Mouse (Mus musculus) NIH3T3 (cell line): Measurements from ENCODE around the gene 4932429P05Rik.

Experiments
- DNase-seq: peaks from one replicate; pipeline ENCODE4 v3.0.0-alpha.2; 2012; ENCODE audit warnings: low read depth

Gene 4932429P05Rik

DNA sequence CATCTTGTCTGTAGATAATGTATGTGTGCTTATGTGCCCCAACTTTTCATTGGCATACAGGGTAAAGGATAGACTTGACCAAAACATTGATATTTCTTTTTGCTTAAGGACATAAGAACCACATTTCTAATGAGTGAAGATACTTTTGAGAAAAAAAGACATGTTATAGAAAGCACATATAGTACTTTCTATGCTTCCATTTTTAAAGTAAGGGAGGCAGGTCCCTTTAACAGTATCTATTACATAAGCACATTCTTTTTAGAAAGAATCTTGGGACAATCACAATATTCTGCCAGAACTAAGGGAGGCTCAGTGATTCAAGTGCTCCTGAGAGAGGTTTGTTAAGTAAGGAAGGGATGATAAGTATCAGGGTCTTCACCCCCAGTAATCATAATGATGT lies at the start of gene 4932429P05Rik:
4932429P05Rik (plus strand) TSS at position 301 of the 400 bp plus-strand sequence.
- no peak for DNase-seq
